Mouse (Mus musculus): Measurements from ENCODE around the gene Ttc9c.
"Not testable (repeated sequence)": the region's sequence is repeated elsewhere in the genome, so short reads cannot be mapped to it uniquely, and the experiment has no call there.

Ttc9c gene

GRCm38 (mm10) chr19:8818801-8819595, at the start of gene Ttc9c:
Ttc9c (minus strand) TSS chr19:8819333.
- DNase-seq = peak; percentile 99

- DNase-seq = no peak
Observed at GRCm38 (mm10) chr19:8864265-8864664, 45.1 kb upstream of the Ttc9c start.

- no peak for DNase-seq
Observed at GRCm38 (mm10) chr19:8859018-8859417, 39.9 kb upstream of the Ttc9c start.

GRCm38 (mm10) chr19:8857689-8858088, 38.6 kb upstream of the Ttc9c start:
- DNase-seq = peak; percentile 45

- DNase-seq = no peak
Observed at GRCm38 (mm10) chr19:8853117-8853516, 34.0 kb upstream of the Ttc9c start.

GRCm38 (mm10) chr19:8852236-8852928, 33.2 kb upstream of the Ttc9c start:
- DNase-seq = no peak

GRCm38 (mm10) chr19:8851639-8852038, 32.5 kb upstream of the Ttc9c start:
- no peak for DNase-seq

- no peak for DNase-seq
Observed at GRCm38 (mm10) chr19:8850402-8850901, 31.3 kb upstream of the Ttc9c start, which contains the start of gene Lrrn4cl. Lrrn4cl (plus strand) TSS chr19:8850768.

- no peak for DNase-seq
Observed at GRCm38 (mm10) chr19:8848356-8848755, 29.2 kb upstream of the Ttc9c start.

- peak; percentile 44 for DNase-seq
Observed at GRCm38 (mm10) chr19:8844371-8845129, 25.4 kb upstream of the Ttc9c start.

GRCm38 (mm10) chr19:8842961-8843360, 23.8 kb upstream of the Ttc9c start:
- no peak for DNase-seq

GRCm38 (mm10) chr19:8841012-8841411, 21.9 kb upstream of the Ttc9c start:
- DNase-seq = no peak

- DNase-seq = peak; percentile 85
Observed at GRCm38 (mm10) chr19:8839908-8840791, 21.0 kb upstream of the Ttc9c start.

- no peak for DNase-seq
Observed at GRCm38 (mm10) chr19:8839103-8839907, 20.2 kb upstream of the Ttc9c start, which contains the start of gene Gng3. Gng3 (minus strand) TSS chr19:8839194.

- peak; percentile 68 for DNase-seq
Observed at GRCm38 (mm10) chr19:8838041-8838730, 19.1 kb upstream of the Ttc9c start.

- peak; percentile 88 for DNase-seq
Observed at GRCm38 (mm10) chr19:8837251-8837791, 18.2 kb upstream of the Ttc9c start, which contains the start of gene Bscl2. Bscl2 (plus strand) TSS chr19:8837467.

GRCm38 (mm10) chr19:8836327-8836726, 17.2 kb upstream of the Ttc9c start:
- not testable (repeated sequence) for DNase-seq

- no peak for DNase-seq
Observed at GRCm38 (mm10) chr19:8832971-8833370, 13.8 kb upstream of the Ttc9c start.

- no peak for DNase-seq
Observed at GRCm38 (mm10) chr19:8831262-8831661, 12.1 kb upstream of the Ttc9c start.

GRCm38 (mm10) chr19:8830664-8831063, 11.5 kb upstream of the Ttc9c start:
- no peak for DNase-seq
